Mouse (Mus musculus): ENCODE data around the gene Jade2.

- TF ChIP-seq JUND (conservative IDR thresholded peaks at IDR 0.05; ENCODE audit: low read depth, low read length): no peak
- TF ChIP-seq NRF1 (IDR thresholded peaks at IDR 0.05; ENCODE audit: low read depth, low read length): no peak
- no peak for TF ChIP-seq CTCF (conservative IDR thresholded peaks at IDR 0.05 in 1 of 2, IDR thresholded peaks at IDR 0.05 in 1 of 2; ENCODE audit: low read depth in 2 of 2, low read length in 2 of 2)
- no peak for TF ChIP-seq GABPA (IDR thresholded peaks at IDR 0.05; ENCODE audit: insufficient replicate concordance, low read depth, low read length)
- no peak for TF ChIP-seq MEF2A (IDR thresholded peaks at IDR 0.05; ENCODE audit: borderline replicate concordance, low read depth, low read length)
- TF ChIP-seq POLR2A (IDR thresholded peaks at IDR 0.05; ENCODE audit: low read depth, low read length): no peak
These were observed 17.0 kb upstream of the Jade2 start for GRCm38 (mm10) chr11:51874266-51875036.
